Mouse (Mus musculus) ES-E14 (cell line): ENCODE measurements around the gene Pycr2.

Experiments
- HCFC1 ChIP-seq: IDR thresholded peaks from 2 replicates; pipeline ENCODE4 v1.6.1; 2012; ENCODE audit warnings: low read length, inconsistent platforms, borderline replicate concordance; ENCODE audit not compliant: insufficient read depth
- ZNF384 ChIP-seq: IDR thresholded peaks from 2 replicates; pipeline ENCODE4 v1.6.1; 2012; ENCODE audit warnings: low read depth, low read length, inconsistent platforms

DNA sequence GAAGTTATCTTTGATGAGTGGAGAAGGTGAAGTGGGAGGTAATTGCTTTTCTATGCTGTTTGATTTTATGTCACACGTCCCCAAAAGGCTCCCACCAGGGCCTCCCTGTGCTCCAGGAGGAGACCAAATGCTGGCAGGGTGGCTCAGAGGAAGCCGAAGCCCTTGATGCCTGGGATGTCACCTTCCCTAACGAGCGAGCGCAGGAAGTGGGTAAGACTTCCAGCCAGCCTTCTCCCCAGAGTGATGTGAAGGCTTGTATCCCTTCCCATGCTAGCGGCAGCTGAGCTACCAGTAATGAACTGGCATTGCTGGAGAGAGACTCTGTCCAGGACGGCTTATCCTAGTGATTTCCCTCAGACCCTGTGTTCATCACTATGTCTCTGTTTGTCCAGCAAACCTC is 20.4 kb upstream of the Pycr2 start:
- TF ChIP-seq HCFC1 (no peak), ZNF384 (no peak)
